Mouse (Mus musculus) thymus, postnatal 25 days (tissue): ENCODE measurements around the gene Olfr60.
A peak's percentile ranks its signal among the peaks of the same experiment; 100 is the strongest.

Experiments
- DNase-seq: peaks from one replicate; pipeline ENCODE4 v3.0.0; 2022

The Olfr60 gene

GRCm38 (mm10) chr7:140361571-140361970 is at the start of gene Olfr60:
Olfr60 (minus strand) TSS chr7:140361671.
- DNase-seq: no peak

- no peak for DNase-seq
Measured at GRCm38 (mm10) chr7:140402818-140403217, 41.3 kb upstream of the Olfr60 start, which contains the start of gene Olfr531. Olfr531 (minus strand) TSS chr7:140402918.

- DNase-seq: no peak
Measured at GRCm38 (mm10) chr7:140376911-140377310, 15.4 kb upstream of the Olfr60 start.

GRCm38 (mm10) chr7:140376231-140376630 is 14.8 kb upstream of the Olfr60 start, which contains the start of gene Olfr530:
Olfr530 (minus strand) TSS chr7:140376331.
- no peak for DNase-seq

GRCm38 (mm10) chr7:140374300-140374699 is 12.8 kb upstream of the Olfr60 start:
- peak; percentile 16 for DNase-seq

- DNase-seq: no peak
Measured at GRCm38 (mm10) chr7:140333717-140334116, 27.8 kb downstream of the Olfr60 start, which contains the start of gene Olfr527. Olfr527 (plus strand) TSS chr7:140334017.

- DNase-seq: no peak
Measured at GRCm38 (mm10) chr7:140329766-140330304, 31.6 kb downstream of the Olfr60 start.

GRCm38 (mm10) chr7:140321135-140321534 is 40.3 kb downstream of the Olfr60 start:
- peak; percentile 41 for DNase-seq

- peak; percentile 8 for DNase-seq
Measured at GRCm38 (mm10) chr7:140320558-140320957, 40.9 kb downstream of the Olfr60 start, which contains the start of gene Olfr525. Olfr525 (plus strand) TSS chr7:140320858.

GRCm38 (mm10) chr7:140319861-140320385 is 41.5 kb downstream of the Olfr60 start:
- DNase-seq: no peak

GRCm38 (mm10) chr7:140299416-140299815 is 62.1 kb downstream of the Olfr60 start:
- no peak for DNase-seq

- no peak for DNase-seq
Measured at GRCm38 (mm10) chr7:140296876-140297275, 64.6 kb downstream of the Olfr60 start.

GRCm38 (mm10) chr7:140295746-140296145 is 65.7 kb downstream of the Olfr60 start:
- no peak for DNase-seq
